Mouse (Mus musculus) macrophage (primary cell): ENCODE measurements around the gene Dhdh. TPM values are rescaled to one million over a fixed set of nuclear protein-coding genes. Genes with fewer than 3 reads are reported as not detected.

ENCODE experiments used
- H3K27ac ChIP-seq: fragments of 350-480 bp; formaldehyde crosslinking; 2 replicates; pipeline ENCODE4 v1.9.0; 2021
- H3K36me3 ChIP-seq: fragments of 350-480 bp; formaldehyde crosslinking; 2 replicates; pipeline ENCODE4 v1.9.0; 2021; ENCODE audit errors: inconsistent target
- H3K4me3 ChIP-seq: fragments of 350-480 bp; formaldehyde crosslinking; 2 replicates; pipeline ENCODE4 v1.9.0; 2021; ENCODE audit errors: inconsistent target
- H3K79me2 ChIP-seq: fragments of 350-480 bp; formaldehyde crosslinking; 2 replicates; pipeline ENCODE4 v1.9.0; 2021; ENCODE audit errors: inconsistent target
- WGBS: methylation state at CpG from one replicate; pipeline ENCODE4 v1.1.7; 2026; ENCODE audit warnings: inconsistent platforms; ENCODE audit not compliant: missing documents; 5-methylcytosine and 5-hydroxymethylcytosine counted together
- polyA plus RNA-seq: library from polyadenylated mRNA; stranded (reverse); fragments of 250-400 nt; gene quantifications from 3 replicates; pipeline ENCODE4 v1.2.4, GENCODE M21; 2018; ENCODE audit warnings: inconsistent platforms

Dhdh gene
- polyA plus RNA-seq, 1 experiment from 2014 or later: 24.6 TPM

GRCm38 (mm10) chr7:45458748-45459563 is 29.6 kb downstream of the Dhdh start:
- peak overlapping the region; percentile 99 for H3K4me3 ChIP-seq
- H3K27ac ChIP-seq: peak overlapping the region; percentile 96
- peaks cover 21% of the 10 kb centered on the region; the same call in 1 of the 2 replicates for H3K36me3 ChIP-seq
- peaks cover 58% of the 10 kb centered on the region for H3K79me2 ChIP-seq
- WGBS: 1% methylated on average over 41 of the region's 43 CpGs

DNA sequence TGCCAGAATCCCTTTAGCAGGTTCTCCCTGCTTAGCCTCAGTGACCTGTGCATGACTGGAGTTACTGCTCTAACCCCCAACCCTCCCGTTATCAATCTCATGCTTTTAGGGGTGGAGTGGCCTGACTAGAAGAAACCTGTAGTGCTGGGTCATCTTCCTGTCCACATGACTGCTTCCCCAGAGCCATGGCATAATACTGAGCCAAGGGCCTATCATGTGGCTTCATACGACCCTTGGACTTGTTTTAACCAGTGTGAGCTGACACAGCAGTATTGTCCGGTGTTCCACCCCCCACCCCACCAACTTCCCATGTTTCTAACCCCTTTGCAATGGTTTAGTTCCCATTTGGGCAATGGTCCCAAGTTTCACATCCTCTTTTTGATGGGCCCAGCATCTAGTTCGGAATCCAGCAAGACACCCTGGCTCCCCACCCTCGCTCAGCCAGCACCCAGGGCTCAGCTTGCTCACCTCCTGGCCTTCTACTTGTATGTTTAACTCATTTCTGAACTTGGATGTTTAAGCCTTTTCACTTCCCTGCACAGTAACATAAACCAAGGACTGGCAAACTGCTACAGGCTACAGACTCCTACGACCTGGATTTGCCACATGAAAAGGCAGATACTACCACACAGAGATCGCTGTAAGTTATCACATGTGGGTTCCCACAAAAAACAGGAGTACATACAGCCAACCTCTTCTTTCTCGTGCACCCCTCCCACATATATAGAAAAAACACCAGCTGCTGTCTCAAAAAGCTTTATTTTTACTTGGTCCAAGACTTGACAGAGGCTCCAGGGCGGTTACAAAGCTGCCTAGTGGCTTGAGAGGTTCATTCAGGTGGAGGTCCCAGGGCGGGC is 31.2 kb downstream of the Dhdh start:
- 1% methylated on average over 7 of the region's 10 CpGs for WGBS
- peaks cover 43% of the 10 kb centered on the region for H3K79me2 ChIP-seq
- peak overlapping the region; percentile 96 for H3K27ac ChIP-seq
- peak overlapping the region; percentile 99 for H3K4me3 ChIP-seq
- H3K36me3 ChIP-seq: peaks cover 10% of the 10 kb centered on the region; the same call in 1 of the 2 replicates

- 42% methylated on average over 9 of the region's 9 CpGs for WGBS
- H3K27ac ChIP-seq: peak overlapping the region; percentile 96
- peaks cover 3% of the 10 kb centered on the region; the same call in 1 of the 2 replicates for H3K36me3 ChIP-seq
- H3K79me2 ChIP-seq: peaks cover 36% of the 10 kb centered on the region
- H3K4me3 ChIP-seq: peak overlapping the region; percentile 99
Measured at GRCm38 (mm10) chr7:45456721-45457203, 31.8 kb downstream of the Dhdh start.

- Histone ChIP-seq H3K79me2 (peaks cover 32% of the 10 kb centered on the region), H3K4me3 (peak overlapping the region; percentile 99; the same call in 1 of the 2 replicates), H3K36me3 (no peaks in the 10 kb centered on the region), H3K27ac (peak overlapping the region; percentile 96)
- WGBS: 83% methylated on average over 13 of the region's 13 CpGs
Measured at GRCm38 (mm10) chr7:45455932-45456696, 32.5 kb downstream of the Dhdh start.

DNA sequence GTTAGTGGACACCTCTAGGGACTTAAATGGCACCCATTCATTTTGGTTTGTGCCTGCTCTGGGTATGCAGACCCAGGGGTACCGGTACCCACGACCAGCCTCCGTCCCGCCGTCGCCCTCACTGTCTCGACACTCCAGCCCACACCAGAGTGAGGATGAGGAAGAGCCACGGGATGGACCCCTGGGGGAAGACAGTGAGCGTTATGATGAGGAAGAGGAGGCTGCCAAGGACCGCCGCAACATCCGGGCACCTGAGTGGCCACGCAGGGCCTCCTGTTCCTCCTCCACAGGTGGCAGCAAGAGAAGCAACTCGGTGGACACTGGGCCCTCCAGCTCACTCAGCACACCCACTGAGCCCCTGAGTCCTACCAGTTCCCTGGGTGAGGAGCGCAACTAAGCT is 33.6 kb downstream of the Dhdh start:
- Histone ChIP-seq H3K79me2 (peaks cover 23% of the 10 kb centered on the region), H3K27ac (no peak overlapping the region), H3K36me3 (no peaks in the 10 kb centered on the region), H3K4me3 (no peak overlapping the region)
- WGBS: 93% methylated on average over 15 of the region's 15 CpGs

GRCm38 (mm10) chr7:45451344-45451982 is 37.1 kb downstream of the Dhdh start:
- no peaks in the 10 kb centered on the region for H3K79me2 ChIP-seq
- no peak overlapping the region for H3K27ac ChIP-seq
- WGBS: 60% methylated on average over 21 of the region's 23 CpGs
- H3K4me3 ChIP-seq: no peak overlapping the region
- H3K36me3 ChIP-seq: no peaks in the 10 kb centered on the region

- WGBS: no CpG with 5 or more reads among the region's 1 CpGs
- H3K36me3 ChIP-seq: no peaks in the 10 kb centered on the region
- no peak overlapping the region for H3K27ac ChIP-seq
- no peaks in the 10 kb centered on the region for H3K79me2 ChIP-seq
- H3K4me3 ChIP-seq: no peak overlapping the region
Measured at GRCm38 (mm10) chr7:45449974-45450373, 38.6 kb downstream of the Dhdh start.

GRCm38 (mm10) chr7:45447325-45447990 is 41.1 kb downstream of the Dhdh start:
- no peak overlapping the region for H3K27ac ChIP-seq
- H3K79me2 ChIP-seq: no peaks in the 10 kb centered on the region
- WGBS: 68% methylated on average over 11 of the region's 11 CpGs
- no peaks in the 10 kb centered on the region for H3K36me3 ChIP-seq
- H3K4me3 ChIP-seq: no peak overlapping the region

- no peaks in the 10 kb centered on the region for H3K79me2 ChIP-seq
- H3K27ac ChIP-seq: no peak overlapping the region
- no peaks in the 10 kb centered on the region for H3K36me3 ChIP-seq
- H3K4me3 ChIP-seq: no peak overlapping the region
Measured at GRCm38 (mm10) chr7:45446589-45446988, 42.0 kb downstream of the Dhdh start.

- Histone ChIP-seq H3K36me3 (no peaks in the 10 kb centered on the region), H3K4me3 (no peak overlapping the region), H3K27ac (no peak overlapping the region), H3K79me2 (no peaks in the 10 kb centered on the region)
- 88% methylated on average over 22 of the region's 22 CpGs for WGBS
Measured at GRCm38 (mm10) chr7:45443526-45444420, 44.8 kb downstream of the Dhdh start.

- H3K36me3 ChIP-seq: no peaks in the 10 kb centered on the region
- peaks cover 12% of the 10 kb centered on the region for H3K79me2 ChIP-seq
- H3K4me3 ChIP-seq: no peak within 1 kb of the TSS
- H3K27ac ChIP-seq: no peak within 1 kb of the TSS
- WGBS: 81% methylated on average over 19 of the region's 19 CpGs
Measured at GRCm38 (mm10) chr7:45437521-45438276, 50.9 kb downstream of the Dhdh start, which contains the start of gene Ruvbl2. Ruvbl2 (minus strand) TSS chr7:45438096.

- Histone ChIP-seq H3K36me3 (no peaks in the 10 kb centered on the region), H3K4me3 (no peak overlapping the region), H3K27ac (no peak overlapping the region), H3K79me2 (peaks cover 19% of the 10 kb centered on the region)
- 87% methylated on average over 6 of the region's 6 CpGs for WGBS
Measured at GRCm38 (mm10) chr7:45437046-45437445, 51.6 kb downstream of the Dhdh start.
